Mouse (Mus musculus): ENCODE results near the gene Stam. TPM values are rescaled to one million over a fixed set of nuclear protein-coding genes. Genes with fewer than 3 reads are reported as not detected.
"Not testable (repeated sequence)": the region's sequence is repeated elsewhere in the genome, so short reads cannot be mapped to it uniquely, and the experiment has no call there.

Gene Stam
- total RNA-seq (2021): 10 to 100 TPM; 35.9 to 45.9 TPM
- long read RNA-seq, experiment 1, full-length matches to known transcripts: 4 of 7 reads
- long read RNA-seq, experiment 1, partial matches to known transcripts: 3 of 7 reads
- long read RNA-seq, experiment 1, other reads (novel, unspliced or antisense): 0 of 7 reads
- long read RNA-seq, experiment 2, full-length matches to known transcripts: 7 of 9 reads
- long read RNA-seq, experiment 2, partial matches to known transcripts: 2 of 9 reads
- long read RNA-seq, experiment 2, other reads (novel, unspliced or antisense): 0 of 9 reads

DNA sequence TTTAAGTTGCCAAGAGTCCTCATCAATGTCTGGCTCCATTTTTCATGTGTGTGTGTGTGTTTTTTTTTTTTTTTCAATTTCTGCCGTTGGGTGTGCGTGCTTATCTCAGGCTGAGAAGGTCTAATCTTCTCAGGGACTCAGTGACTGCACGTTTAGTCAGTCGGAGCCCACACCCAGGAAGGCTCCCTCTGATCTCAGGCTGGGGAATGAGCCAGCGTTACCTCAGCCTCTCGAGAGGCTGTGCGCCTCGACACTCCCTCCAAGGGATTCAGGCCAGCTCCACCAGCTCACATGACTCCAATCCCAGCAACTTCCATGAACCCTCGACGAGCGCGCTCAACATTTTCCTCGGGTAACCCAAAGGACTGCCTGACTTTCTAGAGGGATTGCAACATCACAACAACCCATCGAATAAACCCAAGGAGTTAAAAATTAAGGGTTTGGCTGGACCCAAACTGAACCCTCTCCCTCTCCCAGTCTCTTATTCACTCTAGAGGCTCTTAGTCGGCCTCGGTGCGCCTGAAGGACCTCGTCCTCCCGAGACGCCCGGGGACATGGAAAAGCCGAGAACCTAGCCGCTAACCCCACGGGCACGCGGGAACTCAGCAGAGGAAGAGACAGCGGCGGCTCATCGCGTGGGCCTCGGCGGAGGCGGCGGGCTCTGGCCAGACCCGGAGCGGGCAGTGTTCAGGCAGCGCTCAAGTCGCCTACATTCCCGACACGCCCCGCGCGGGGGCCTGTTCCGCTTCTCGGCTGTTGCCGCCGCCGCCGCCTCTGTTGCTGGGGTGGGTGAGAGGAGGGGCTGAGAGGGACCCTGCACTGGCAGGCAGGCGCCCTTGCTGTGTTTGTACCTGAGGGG is at the start of gene Stam:
Stam (plus strand) TSS at position 737 of the 859 bp plus-strand sequence.
- peak; percentile 90 for DNase-seq

DNA sequence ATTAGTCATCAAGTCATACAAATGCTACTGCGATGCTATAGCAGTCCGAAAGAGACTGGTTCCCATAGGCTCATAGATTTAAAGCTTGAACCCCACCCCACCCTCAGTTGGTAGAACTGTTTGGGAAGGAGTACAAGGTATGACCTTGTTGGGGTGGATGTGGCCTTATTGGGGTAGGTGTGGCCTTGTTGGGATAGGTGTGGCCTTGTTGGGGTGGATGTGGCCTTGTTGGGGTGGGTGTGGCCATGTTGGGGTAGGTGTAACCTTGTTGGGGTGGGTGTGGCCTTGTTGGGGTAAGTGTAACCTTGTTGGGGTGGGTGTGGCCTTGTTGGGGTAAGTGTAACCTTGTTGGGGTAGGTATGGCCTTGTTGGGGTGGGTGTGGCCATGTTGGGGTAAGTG is 32.6 kb upstream of the Stam start:
- DNase-seq: no peak

DNA sequence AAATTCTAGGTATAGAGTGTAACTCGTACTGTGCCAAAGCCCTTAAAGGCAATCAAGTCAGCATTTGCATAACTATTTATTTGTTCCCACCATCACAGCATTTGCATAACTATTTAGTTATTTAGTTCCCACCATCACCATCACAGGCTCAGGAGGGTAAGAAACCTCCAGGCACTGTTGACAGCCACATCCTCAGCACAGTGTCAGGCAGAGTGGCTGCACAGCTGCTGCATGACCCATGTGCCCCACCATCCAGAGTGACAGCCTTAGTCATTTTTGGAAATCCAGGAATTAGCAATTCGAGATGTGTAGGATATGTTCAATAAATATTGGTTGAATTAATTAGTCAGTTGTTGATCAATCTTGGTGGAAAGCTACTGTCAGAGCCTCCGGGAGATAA is 30.9 kb upstream of the Stam start:
- no peak for DNase-seq

DNA sequence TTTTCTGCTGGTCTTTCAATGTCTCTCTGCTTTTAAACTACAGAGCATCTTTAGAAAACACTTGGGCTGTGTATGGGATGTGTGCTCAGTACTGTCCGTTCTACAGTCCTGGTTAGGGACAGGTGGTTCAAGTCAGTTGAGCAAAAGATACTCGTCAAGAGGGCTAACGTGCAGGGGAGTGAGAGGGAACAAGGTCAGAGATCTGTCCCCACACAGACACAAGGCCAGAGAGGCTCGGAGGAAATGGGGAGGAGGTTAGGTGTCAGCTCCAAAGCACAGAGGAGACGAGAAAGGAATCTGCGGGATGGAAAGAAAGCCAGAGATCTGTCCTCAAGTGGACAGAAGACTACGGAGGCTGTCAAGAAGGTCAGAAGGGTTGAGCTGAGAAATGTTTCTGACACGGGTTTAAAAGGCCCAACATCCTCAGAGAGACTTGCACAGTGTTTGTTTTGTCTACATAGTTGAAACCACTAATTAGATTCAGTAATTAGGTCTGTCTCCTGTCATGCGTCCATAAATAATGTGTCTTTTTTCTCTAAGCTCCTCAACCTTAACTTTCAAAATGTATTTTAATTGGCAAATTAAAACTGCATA is 30.2 kb upstream of the Stam start:
- DNase-seq: no peak

DNA sequence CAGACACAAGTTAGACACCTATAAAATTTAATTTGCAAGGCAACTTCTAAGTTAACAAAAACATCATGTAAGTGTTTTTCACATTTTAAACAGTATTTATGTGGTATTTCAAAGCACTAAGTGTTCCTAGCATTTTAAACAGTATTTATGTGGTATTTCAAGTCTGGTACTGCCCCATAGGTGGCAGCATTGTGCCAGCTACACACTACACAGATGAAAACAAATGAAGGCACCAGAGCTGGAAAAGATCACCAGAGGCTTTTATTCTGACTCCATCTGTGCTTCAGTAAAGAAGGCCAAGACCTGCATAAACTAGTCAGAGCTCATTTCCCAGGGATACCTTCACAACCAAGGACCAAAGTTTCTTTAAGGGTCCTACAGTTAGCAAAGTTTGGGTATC is 25.5 kb upstream of the Stam start:
- DNase-seq: peak; percentile 44

DNA sequence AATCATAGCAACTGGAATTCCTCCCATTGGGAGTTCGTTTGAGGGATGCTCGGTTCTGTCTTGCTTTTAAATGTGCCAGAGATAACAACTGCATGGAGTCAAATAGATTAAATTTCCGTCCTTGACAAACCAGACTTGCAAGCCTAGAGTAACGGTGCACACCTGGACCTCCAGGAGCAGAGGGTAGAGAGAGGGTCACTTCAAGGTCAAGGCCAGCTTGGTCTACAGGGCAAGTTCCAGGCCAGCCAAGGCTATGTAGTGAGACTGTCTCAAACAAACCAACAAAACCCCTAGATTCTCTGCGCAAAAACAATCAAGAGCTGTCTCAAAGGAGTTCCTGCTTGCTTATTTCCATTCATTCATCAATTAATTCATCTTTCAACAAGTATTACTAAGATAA is 25.1 kb upstream of the Stam start:
- DNase-seq: no peak

DNA sequence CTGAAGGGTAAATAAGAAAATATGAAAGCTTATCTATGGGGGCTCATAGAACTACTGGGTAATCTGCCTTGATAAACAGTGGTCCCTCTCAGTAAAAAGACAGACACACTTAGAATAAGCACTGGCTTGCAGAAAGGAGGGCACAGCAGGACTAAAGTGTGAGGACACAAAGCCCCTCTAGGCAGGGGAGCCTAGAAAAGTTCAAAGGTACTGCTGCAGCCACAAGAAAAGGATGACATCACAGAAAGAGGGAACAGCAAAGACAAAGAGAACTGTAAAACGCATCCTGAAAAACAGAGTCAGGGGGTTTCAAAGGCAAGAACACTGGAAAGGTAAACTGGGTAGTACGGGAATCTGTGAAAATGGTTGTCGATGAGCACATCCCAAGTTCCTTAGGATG is 20.3 kb upstream of the Stam start:
- DNase-seq: no peak

DNA sequence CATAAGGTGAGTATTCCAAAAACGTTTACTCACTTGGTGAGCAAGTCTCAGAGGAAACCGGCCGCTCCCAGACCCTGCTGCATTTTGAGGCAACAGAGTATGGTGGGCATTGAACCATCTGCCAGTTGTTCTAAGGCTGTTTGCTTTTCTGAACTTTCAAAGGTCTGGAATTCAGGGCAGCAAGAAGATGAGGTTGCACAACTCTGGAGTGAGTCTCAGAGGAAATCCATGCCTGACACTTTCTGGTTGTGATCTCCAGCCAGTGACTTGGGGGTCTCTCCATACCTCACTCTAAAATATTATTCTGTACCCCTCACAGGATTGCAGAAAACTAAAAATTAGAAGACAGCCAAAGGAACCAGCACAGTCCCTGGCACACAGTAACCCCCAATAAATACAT is 19.7 kb upstream of the Stam start:
- DNase-seq: no peak

DNA sequence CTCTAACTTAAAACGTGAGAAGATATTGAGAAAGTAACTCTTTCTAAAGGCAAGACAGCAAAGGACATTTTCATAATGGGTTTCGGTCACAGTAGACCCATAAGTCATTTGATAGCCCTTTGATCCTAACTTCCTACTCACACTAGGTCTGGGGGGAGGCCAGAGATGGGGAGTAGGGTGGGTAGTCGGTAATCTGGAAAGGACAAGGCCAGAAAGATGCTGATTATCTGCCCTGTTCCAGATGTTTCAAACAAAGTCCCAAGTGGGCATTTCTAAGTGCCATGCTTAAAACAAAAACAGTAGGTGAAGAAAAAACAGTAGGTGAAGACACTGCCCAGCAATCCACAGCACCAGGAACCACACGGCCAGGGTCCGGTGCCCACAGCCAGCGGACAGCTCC is 19.2 kb upstream of the Stam start:
- no peak for DNase-seq

DNA sequence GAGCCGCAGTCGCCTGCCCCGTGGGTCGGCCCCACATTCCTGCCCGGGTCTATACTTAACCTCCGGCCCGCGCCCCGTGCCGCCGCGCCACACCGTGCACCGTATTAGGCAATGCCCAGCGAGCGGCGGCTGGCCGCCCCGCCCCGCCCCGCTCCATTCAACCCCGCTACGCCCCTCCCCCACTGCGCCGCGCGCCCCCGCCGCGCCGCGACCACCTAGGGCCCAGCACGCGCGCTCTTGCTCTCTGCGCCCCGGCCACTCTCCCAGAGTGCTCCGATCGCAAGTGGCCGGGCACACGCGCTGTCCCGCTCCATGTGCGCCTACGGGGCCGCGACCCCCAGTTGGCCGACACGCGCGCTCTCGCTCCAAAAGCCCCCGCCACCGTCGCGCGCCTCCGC is 18.7 kb upstream of the Stam start:
- DNase-seq: peak; percentile 84

DNA sequence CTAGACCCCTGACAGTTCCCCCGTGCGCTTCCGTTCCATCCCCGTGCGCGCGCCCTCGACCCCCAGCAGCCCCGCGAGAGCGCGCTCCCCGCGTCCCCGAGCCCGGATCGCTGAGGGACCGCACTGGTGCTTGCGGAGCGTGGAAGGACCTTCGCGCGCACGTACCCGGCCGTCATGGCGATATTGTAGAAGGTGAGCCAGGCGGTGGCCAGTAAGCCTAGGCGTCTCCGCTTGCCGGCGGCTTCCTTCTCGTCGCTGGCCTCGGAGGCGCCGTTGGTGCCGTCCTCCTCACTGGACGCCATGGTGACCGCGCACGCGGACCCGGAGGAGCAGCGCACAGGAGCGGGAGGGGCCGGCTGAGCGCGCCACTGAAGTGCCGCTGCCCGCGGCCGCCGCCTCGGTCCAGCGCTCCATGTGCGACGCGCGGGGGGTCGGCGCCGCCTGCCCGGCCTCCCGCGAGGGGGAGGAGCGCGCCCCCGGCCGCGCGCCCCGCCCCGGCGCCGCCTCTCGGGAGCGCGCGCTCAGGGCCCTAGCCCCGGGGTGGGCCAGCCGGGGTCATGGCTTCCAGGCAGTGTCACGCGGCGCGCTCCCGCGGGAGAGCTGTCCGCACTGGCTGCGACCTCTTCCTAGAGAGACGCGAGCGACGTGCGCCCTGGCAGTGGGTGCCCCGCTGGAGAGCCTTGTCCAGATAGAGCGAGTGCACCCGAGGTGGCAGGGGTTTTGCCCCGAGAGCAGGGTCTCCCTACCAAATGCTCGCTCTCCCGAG is 18.1 kb upstream of the Stam start, which contains the start of gene Hacd1:
Hacd1 (minus strand) TSS at position 570 of the 766 bp plus-strand sequence.
- peak; percentile 86 for DNase-seq

DNA sequence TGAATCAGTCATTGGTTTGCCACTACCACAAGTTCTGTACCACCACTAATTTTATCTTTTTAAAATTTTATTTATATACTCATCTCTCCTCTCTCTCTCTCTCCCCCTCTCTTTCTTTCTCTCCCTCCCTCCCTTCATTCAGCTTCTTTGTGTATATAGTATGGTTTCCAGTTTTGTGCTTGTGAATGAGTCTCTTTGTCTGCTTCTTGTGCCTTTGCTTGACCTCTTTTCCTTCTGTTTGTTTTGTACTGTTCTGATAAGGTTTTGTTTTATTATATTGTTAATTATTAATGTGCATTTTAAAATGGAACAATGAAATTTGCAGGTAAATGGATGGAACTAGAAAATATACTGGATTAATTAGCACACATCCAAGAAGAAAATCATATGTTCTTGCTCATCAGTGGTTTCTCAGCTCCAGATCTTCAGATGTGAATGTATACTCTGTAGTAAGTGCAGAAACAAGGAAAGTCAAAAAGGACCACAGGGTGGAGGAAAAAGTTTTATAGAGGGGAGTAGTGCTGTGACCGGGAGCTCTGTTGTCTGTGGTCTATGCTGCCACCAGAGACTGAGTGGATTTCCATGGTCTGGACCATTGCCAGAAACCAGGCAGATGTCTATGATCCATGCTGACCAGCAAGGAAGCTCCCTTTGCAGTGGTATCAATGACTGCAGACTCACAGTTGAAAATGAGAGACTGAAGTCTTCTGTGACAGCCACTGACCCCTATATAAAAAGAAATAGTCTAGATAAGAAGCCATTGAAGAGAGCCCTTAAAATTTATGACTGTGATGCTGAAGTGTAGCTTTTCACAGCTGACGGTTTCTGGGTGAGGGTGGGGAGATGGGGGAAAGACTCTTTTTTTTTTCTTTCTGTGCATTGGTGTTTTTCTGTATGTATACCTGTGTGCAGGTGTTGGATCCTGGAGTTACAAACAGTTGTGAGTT is 7.9 kb upstream of the Stam start:
- DNase-seq: no peak

DNA sequence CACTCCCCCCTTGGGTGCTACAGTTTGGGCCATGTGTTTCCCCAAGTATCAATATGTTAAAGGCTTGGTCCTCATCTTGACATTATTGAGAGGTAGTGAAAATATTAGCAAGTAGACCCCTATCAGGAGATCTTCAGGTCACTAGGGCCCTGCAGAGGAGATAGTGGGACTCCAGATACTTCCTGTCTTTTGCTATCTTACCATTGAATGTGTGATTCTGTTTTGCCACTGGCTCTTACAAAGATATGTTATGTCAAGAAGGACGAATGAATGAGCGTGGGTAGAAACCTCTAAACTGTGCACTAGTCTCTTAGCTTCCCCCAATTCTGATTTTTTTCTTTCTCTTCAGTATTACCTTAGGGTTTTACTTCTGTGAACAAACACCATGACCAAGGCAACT is 4.9 kb upstream of the Stam start:
- no peak for DNase-seq

DNA sequence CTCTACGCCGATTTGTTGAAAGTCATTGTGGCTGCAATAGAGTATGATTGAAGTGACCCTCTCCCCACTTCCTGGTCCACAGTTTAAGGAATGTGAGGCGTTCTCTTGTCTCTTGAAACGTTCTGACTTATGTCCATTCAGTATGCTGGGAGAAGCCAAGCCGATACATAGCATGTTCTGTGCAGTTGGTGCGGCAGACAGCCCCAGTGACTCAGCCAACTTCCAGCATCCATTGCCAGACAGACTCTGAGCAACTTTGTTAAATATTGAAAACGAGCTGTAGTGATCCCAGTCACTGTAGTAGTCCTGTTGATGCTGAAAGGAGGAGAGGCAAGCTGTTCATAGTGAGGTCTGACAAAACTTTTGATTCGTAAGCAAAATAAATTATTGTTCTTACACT is 3.4 kb upstream of the Stam start:
- DNase-seq: no peak

DNA sequence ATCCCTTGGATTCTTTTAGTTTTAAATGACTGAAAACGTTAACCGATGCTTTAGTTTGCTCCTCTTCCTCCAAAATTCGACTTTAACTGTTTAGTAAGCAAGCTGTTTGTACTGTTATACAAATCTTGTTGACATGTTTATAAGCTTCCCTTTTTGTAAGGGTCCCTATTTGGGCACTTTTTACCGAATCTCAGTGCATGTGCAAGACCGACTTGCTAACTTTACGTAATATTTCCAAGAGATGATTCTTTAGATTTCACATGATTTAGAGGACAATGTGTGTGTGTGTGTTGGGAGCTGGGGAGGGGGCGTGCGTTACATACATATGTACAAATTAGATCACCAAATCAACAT is 913 bp upstream of the Stam start:
- DNase-seq: no peak

DNA sequence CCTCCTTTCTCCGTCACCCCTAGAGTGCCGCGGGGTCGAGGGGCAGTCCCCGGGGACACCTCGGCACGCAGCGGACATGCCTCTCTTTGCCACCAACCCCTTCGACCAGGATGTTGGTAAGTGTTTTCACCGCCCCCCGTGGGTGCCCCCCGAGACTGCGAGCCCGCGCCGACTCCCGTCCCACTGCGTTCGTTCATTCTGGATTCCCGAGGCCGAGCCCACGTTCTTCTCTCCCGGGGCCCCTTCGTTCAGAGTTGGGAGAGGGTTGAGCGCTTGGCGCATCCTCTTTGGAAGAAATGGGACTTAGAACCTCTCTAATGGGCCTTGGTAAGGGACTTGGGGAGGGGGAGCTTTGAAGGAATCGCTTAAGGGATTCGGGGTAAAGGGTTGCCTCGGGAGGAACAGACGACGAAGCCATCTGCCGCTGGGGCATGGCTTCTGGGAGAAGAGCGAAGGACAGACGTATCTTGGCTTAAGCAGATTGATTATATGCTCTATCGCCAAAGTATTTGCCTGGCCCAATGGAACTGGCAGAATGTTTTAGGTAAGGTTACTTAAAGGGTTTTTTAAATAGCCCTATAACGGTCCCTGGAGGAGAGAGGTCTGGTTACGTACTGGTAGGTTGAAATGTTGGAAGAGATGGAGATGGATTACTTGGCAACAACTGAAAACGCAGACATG is 463 bp downstream of the Stam start:
- no peak for DNase-seq

DNA sequence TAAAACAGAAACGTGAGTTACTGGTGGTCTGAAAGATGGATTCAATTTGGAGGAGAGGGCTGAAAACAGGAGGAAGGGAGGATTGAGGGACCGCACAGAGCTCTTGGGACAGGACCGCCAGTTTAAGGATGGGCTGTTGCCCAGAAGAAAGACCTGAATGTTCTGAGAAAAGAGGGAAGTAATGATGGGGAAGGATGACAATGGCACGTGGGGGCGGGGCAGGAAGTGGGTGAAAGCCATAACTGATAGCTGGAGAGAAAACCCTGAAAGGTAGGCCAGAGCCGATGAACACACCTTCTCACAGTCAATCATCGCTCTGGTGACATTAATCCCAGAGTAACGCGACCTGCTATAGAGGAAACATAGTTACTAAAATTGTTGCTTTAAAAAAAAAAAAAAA is 4.6 kb downstream of the Stam start:
- DNase-seq: not testable (repeated sequence)

DNA sequence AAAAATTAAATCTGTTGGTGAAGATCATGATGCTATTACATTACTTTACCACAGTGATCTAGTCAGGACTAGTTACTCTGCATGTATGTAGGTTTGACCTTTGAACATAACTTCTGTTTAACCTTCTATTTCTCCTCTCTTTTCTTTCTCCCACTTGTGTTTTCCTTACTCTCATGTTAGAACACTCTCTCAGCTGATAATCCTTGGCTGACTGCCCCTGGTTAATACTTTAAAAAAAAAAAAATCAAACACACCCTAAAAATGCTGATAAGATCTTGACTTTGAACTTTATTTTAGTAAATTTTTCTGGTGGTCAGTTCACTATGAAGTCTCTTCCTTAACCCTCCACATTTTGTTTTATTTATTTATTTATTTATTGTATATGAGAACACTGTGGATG is 26.6 kb downstream of the Stam start:
- DNase-seq: no peak

DNA sequence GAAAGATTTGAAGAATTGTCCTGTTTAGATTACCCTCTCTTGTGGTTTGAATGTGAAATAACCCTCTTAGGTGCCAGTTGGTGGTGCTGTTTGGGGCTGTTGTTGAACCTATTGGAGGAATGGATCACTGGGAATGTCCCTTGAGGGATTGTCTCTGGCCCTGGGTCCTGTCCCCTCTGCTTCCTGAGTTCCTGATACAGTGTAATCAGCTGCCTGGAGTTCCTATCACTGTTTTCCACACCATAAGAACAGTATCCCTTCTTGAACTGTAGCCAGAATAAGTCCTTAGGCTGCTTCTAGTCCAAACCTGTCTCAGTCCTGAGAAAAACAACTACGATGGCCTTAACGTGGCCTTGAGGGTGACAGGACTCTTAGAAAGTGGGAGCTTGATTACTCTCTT is 28.7 kb downstream of the Stam start:
- DNase-seq: no peak

DNA sequence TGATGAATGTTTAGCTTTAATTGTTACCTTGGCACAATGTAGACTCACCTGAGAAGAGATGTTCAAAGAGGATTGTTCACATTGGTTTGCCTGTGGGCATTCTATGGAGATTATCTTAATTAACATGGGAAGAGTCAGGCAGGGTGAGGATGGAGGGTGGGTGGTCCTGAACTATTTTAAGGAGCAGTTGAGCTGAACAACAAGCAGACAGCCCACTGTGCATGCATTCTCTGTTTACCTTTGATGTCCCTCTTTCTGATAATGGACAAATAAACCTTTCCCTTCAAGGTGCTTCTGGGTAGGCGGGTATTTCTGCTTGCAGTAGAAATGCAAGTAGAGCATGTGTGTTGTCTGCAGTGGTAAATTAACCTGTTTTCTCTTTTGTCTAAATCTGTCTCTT is 30.0 kb downstream of the Stam start:
- DNase-seq: no peak

DNA sequence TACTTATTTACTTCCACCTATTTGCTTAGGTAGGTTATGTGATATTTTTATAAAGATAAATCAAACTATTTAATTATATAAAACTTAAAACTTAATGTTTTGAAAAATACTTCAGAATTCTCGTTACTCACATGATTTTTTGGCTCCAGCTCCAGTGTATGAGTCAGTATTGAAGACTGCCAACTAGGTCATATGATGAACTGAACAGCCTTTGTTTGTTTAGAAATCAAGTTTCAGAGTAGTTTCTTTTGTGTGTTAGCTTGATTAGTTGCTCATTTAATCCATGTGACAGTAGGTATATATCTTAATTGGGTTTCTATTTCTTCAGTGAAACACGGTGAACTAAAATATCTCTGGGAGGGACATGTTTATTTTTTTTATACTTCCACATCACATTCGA is 33.8 kb downstream of the Stam start:
- no peak for DNase-seq

All from gastrocnemius, postnatal 10 days (tissue).